Mouse (Mus musculus) gastrocnemius, adult 18-20 months (tissue): Measurements from ENCODE around the gene Kremen2. TPM values are rescaled to one million over a fixed set of nuclear protein-coding genes. Genes with fewer than 3 reads are reported as not detected.

Experiments
- total RNA-seq, 2 experiments: library from RNA; stranded (reverse); gene quantifications; 2 replicates each; pipeline ENCODE4 v1.2.3; 2021

Gene Kremen2
- total RNA-seq, 2 experiments from 2014 or later: not detected

Other genes starting within 250 kb of the Kremen2 start
- 1 to 10 TPM; 2.1 to 2.8 TPM for gene Zfp213, start 181.6 kb downstream of the Kremen2 start, total RNA-seq
- 1 to 10 TPM; 2.5 to 2.9 TPM for gene Zfp13, start 146.3 kb downstream of the Kremen2 start, total RNA-seq
- not detected for gene Zscan10, start 145.0 kb downstream of the Kremen2 start, total RNA-seq
- under 1 TPM in 1 of 2 experiments, not detected in 1; 0.07 TPM for gene Mmp25, start 100.6 kb downstream of the Kremen2 start, total RNA-seq
- not detected for gene Bicdl2, start 85.3 kb downstream of the Kremen2 start, total RNA-seq
- 100 to 1,000 TPM; 135 to 138 TPM for gene Hcfc1r1, start 72.2 kb downstream of the Kremen2 start, total RNA-seq
- 1 to 10 TPM; 6.9 to 9.9 TPM for gene Thoc6, start 72.0 kb downstream of the Kremen2 start, total RNA-seq
- gene Tnfrsf12a, start 68.4 kb downstream of the Kremen2 start, total RNA-seq: 10 to 100 TPM; 19.6 to 99.5 TPM
- not detected for gene Cldn6, start 66.6 kb downstream of the Kremen2 start, total RNA-seq
- under 1 TPM in 1 of 2 experiments, not detected in 1; 0.21 TPM for gene Cldn9, start 61.8 kb downstream of the Kremen2 start, total RNA-seq
- gene 1520401A03Rik, start 23.1 kb downstream of the Kremen2 start, total RNA-seq: not detected
- gene Pkmyt1, start 19.5 kb downstream of the Kremen2 start, total RNA-seq: under 1 TPM; 0.32 to 0.57 TPM
- gene Paqr4, start 5.0 kb downstream of the Kremen2 start, total RNA-seq: 1 to 10 TPM; 2.3 to 2.8 TPM
- gene Flywch1, start 25.8 kb upstream of the Kremen2 start, total RNA-seq: 10 to 100 TPM; 50.0 to 59.2 TPM
- gene Flywch2, start 40.2 kb upstream of the Kremen2 start, total RNA-seq: not detected
- gene Srrm2, start 44.7 kb upstream of the Kremen2 start, total RNA-seq: 100 to 1,000 TPM; 145 to 160 TPM
- gene Elob, start 83.3 kb upstream of the Kremen2 start, total RNA-seq: 100 to 1,000 TPM; 394 to 418 TPM
- gene Prss33, start 90.2 kb upstream of the Kremen2 start, total RNA-seq: not detected
- not detected for gene Prss32, start 98.0 kb upstream of the Kremen2 start, total RNA-seq
- gene Prss41, start 98.3 kb upstream of the Kremen2 start, total RNA-seq: not detected
- not detected for gene Prss21, start 122.2 kb upstream of the Kremen2 start, total RNA-seq
- gene Dcpp1, start 135.0 kb upstream of the Kremen2 start, total RNA-seq: not detected
- not detected for gene Dcpp2, start 135.0 kb upstream of the Kremen2 start, total RNA-seq
- gene Dcpp3, start 171.6 kb upstream of the Kremen2 start, total RNA-seq: not detected
- not detected for gene Sbp, start 195.8 kb upstream of the Kremen2 start, total RNA-seq
- gene Sbpl, start 209.4 kb upstream of the Kremen2 start, total RNA-seq: not detected
- gene Prss30, start 234.7 kb upstream of the Kremen2 start, total RNA-seq: not detected